Mouse (Mus musculus) embryonic facial prominence, embryonic 10.5 days (tissue): Measurements from ENCODE around the gene Xbp1. TPM values are rescaled to one million over a fixed set of nuclear protein-coding genes. Genes with fewer than 3 reads are reported as not detected.
"Not testable (repeated sequence)": the region's sequence is repeated elsewhere in the genome, so short reads cannot be mapped to it uniquely, and the experiment has no call there.

ENCODE experiments used
- DNase-seq: peaks from one replicate; pipeline ENCODE4 v3.0.0-alpha.2; 2017; ENCODE audit warnings: low spot score
- H3K27ac ChIP-seq: fragments of 300-500 bp; sonication (generic); replicated peaks from 2 replicates; pipeline ENCODE4 v1.5.1; 2016; ENCODE audit warnings: mild to moderate bottlenecking
- H3K27me3 ChIP-seq: fragments of 300-500 bp; sonication (generic); replicated peaks from 2 replicates; pipeline ENCODE4 v1.6.1; 2016; ENCODE audit warnings: low read depth, mild to moderate bottlenecking; ENCODE audit not compliant: poor library complexity, severe bottlenecking
- H3K36me3 ChIP-seq: fragments of 300-500 bp; sonication (generic); replicated peaks from 2 replicates; pipeline ENCODE4 v1.6.1; 2016; ENCODE audit warnings: mild to moderate bottlenecking, moderate library complexity
- H3K4me1 ChIP-seq: fragments of 300-500 bp; sonication (generic); 2 replicates; pipeline ENCODE4 v1.6.1; 2016
- H3K4me3 ChIP-seq: fragments of 300-500 bp; sonication (generic); 2 replicates; pipeline ENCODE4 v1.5.1; 2016; ENCODE audit warnings: mild to moderate bottlenecking, moderate library complexity
- H3K9me3 ChIP-seq: fragments of 300-500 bp; sonication (generic); 2 replicates; pipeline ENCODE4 v1.6.1; 2016; ENCODE audit warnings: mild to moderate bottlenecking
- WGBS: fragments of 180-500 bp; shearing (Covaris S2); methylation state at CpG from one replicate; pipeline ENCODE4 v1.1.7; 2016; 5-methylcytosine and 5-hydroxymethylcytosine counted together
- polyA plus RNA-seq: library from polyadenylated mRNA; unstranded; fragments of >200 nt; fragmentation: Nextera tagmentation; extraction: Ambion mirVana; gene quantifications from 2 replicates; pipeline ENCODE4 v1.2.1, GENCODE M21; 2016

Gene Xbp1
- 119 and 129 TPM in 2 replicates for polyA plus RNA-seq

DNA sequence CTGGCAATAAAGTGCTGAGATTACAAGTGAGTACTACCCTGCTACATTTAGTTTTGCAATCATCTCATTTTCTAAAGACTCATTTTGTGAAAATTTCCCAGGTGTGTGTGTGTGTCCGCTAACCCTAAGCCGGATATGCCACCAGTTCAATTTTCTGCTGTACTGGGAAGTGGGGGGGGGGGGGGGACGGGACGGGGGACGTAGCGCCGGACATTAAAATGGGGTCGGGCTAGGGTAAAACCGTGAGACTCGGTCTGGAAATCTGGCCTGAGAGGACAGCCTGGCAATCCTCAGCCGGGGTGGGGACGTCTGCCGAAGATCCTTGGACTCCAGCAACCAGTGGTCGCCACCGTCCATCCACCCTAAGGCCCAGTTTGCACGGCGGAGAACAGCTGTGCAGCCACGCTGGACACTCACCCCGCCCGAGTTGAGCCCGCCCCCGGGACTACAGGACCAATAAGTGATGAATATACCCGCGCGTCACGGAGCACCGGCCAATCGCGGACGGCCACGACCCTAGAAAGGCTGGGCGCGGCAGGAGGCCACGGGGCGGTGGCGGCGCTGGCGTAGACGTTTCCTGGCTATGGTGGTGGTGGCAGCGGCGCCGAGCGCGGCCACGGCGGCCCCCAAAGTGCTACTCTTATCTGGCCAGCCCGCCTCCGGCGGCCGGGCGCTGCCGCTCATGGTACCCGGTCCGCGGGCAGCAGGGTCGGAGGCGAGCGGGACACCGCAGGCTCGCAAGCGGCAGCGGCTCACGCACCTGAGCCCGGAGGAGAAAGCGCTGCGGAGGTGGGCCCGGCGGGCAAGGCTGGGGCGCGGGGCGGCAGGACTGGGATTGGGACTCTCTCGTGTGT lies at the start of gene Xbp1:
Xbp1 (plus strand) TSS at position 248 of the 854 bp plus-strand sequence.
- peaks cover 32% of the 10 kb centered on the region for H3K4me1 ChIP-seq
- peak; percentile 98 for DNase-seq
- under 1% methylated on average over 72 of the region's 72 CpGs for WGBS
- H3K36me3 ChIP-seq = peaks cover 35% of the 10 kb centered on the region
- no peaks in the 10 kb centered on the region for H3K27me3 ChIP-seq
- peak within 1 kb of the TSS; percentile 98 for H3K27ac ChIP-seq
- H3K9me3 ChIP-seq = no peaks in the 10 kb centered on the region
- H3K4me3 ChIP-seq = peak within 1 kb of the TSS; percentile 94

DNA sequence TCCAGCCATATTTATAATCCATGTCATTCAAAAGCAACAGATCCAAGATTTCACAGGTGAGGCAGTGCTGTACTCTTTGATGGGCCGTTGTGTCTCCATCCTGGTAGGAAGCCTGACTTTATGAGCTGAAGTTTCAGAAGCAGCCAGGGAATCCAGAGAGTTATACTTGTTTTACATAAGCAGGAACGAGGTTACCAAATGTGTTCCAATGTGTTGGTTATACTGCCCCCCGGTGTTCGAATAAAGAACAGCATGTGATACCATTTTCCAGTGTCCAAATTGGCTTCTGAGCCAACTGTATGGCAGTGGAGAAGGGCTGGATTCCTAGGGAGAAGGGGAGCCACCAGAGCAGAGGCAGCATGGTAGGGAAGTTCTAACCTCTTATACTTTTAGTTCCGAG lies 46.3 kb upstream of the Xbp1 start:
- Histone ChIP-seq H3K27ac (no peak overlapping the region), H3K9me3 (no peaks in the 10 kb centered on the region; the same call in 1 of the 2 replicates), H3K27me3 (no peaks in the 10 kb centered on the region), H3K4me1 (no peaks in the 10 kb centered on the region), H3K36me3 (no peaks in the 10 kb centered on the region), H3K4me3 (no peak overlapping the region)
- 23% methylated on average over 5 of the region's 5 CpGs for WGBS
- DNase-seq = peak; percentile 77

GRCm38 (mm10) chr11:5475556-5476118 lies 44.8 kb upstream of the Xbp1 start:
- not testable (repeated sequence) for H3K36me3 ChIP-seq, H3K9me3 ChIP-seq, H3K27ac ChIP-seq, H3K4me1 ChIP-seq, DNase-seq, H3K27me3 ChIP-seq, H3K4me3 ChIP-seq
- 89% methylated on average over 2 of the region's 2 CpGs for WGBS

DNA sequence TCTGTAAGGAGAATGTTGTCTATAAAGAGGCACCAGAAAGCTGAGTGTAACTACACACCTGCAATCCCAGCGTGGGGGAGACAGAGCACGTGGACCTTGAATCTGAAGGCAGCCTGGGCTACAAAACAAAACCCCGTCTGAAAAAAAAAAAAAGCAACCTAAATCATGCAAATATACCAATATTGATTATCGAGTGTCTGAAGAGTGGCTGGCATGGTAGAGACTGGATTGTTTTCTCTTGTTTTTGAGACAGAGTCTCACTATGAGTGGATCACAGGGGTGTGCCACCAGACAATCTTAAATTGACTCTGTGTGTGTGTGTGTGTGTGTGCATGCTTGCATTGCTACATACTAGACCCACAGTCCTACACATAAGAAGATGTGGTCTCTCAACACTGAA lies 43.7 kb upstream of the Xbp1 start:
- Histone ChIP-seq H3K4me3 (no peak overlapping the region), H3K4me1 (no peaks in the 10 kb centered on the region), H3K27ac (no peak overlapping the region), H3K9me3 (no peaks in the 10 kb centered on the region), H3K36me3 (no peaks in the 10 kb centered on the region), H3K27me3 (no peaks in the 10 kb centered on the region)
- no peak for DNase-seq
- WGBS = 88% methylated on average over 4 of the region's 4 CpGs

GRCm38 (mm10) chr11:5478193-5478592 lies 42.3 kb upstream of the Xbp1 start:
- DNase-seq = no peak
- H3K4me1 ChIP-seq = no peaks in the 10 kb centered on the region
- H3K36me3 ChIP-seq = no peaks in the 10 kb centered on the region
- no peaks in the 10 kb centered on the region for H3K9me3 ChIP-seq
- 88% methylated on average over 7 of the region's 7 CpGs for WGBS
- no peaks in the 10 kb centered on the region for H3K27me3 ChIP-seq
- no peak overlapping the region for H3K4me3 ChIP-seq
- no peak overlapping the region for H3K27ac ChIP-seq

- Histone ChIP-seq H3K4me1 (no peaks in the 10 kb centered on the region), H3K27me3 (no peaks in the 10 kb centered on the region), H3K9me3 (no peaks in the 10 kb centered on the region), H3K4me3 (no peak overlapping the region), H3K36me3 (no peaks in the 10 kb centered on the region), H3K27ac (no peak overlapping the region)
- 89% methylated on average over 3 of the region's 3 CpGs for WGBS
- no peak for DNase-seq
Measured at GRCm38 (mm10) chr11:5478831-5479230, 41.6 kb upstream of the Xbp1 start.

DNA sequence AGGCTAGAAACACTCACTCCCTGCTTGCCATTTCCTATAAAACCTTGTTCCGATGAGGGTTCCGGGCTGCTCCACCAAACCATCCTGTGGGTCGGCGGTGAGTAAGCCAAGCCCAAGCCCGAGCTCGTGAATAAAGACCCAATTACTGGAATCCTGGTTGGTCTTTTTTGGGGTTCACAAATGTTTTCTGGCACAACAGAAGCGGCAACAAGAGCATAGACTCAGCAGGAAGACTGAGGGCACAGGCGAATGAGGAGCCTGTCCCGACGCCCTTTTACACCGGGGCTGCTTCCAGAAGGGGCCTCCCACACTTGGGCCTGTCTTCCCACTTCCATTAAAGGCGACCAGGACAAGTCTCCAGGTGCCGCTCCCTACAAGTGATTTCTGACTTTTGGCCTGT lies 37.9 kb upstream of the Xbp1 start:
- no peaks in the 10 kb centered on the region for H3K36me3 ChIP-seq
- no peak overlapping the region for H3K4me3 ChIP-seq
- no peak for DNase-seq
- H3K27ac ChIP-seq = no peak overlapping the region
- 88% methylated on average over 13 of the region's 13 CpGs for WGBS
- no peaks in the 10 kb centered on the region for H3K27me3 ChIP-seq
- H3K4me1 ChIP-seq = peaks cover 5% of the 10 kb centered on the region
- H3K9me3 ChIP-seq = no peaks in the 10 kb centered on the region

- no peaks in the 10 kb centered on the region for H3K36me3 ChIP-seq
- 19% methylated on average over 15 of the region's 15 CpGs for WGBS
- peak overlapping the region; percentile 81 for H3K27ac ChIP-seq
- no peaks in the 10 kb centered on the region for H3K27me3 ChIP-seq
- peaks cover 5% of the 10 kb centered on the region for H3K4me1 ChIP-seq
- peak overlapping the region; percentile 52 for H3K4me3 ChIP-seq
- H3K9me3 ChIP-seq = no peaks in the 10 kb centered on the region
- peak; percentile 85 for DNase-seq
Measured at GRCm38 (mm10) chr11:5485193-5486011, 35.1 kb upstream of the Xbp1 start.

DNA sequence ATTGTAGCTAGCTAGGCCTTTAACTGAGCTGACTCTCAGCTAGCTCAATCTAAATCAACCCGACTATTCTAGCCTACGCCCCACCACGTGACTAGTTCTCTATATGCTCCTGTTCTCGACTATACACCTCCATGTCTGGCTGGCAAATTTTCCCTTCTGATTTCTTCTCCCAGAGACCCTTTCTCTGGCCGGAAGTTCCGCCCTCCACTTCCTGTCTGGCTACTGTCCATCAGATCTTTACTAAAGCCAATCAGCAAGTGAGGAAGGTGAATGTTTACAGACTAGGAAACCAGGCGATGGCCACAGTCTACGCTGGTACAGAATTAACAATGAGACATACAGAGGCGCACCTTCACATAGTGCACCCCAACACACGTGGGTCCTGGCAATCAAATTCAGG lies 31.0 kb upstream of the Xbp1 start:
- H3K9me3 ChIP-seq, H3K27me3 ChIP-seq, DNase-seq, H3K27ac ChIP-seq, H3K36me3 ChIP-seq, H3K4me3 ChIP-seq: not testable (repeated sequence)
- H3K4me1 ChIP-seq = peaks cover 19% of the 10 kb centered on the region
- 92% methylated on average over 10 of the region's 10 CpGs for WGBS

DNA sequence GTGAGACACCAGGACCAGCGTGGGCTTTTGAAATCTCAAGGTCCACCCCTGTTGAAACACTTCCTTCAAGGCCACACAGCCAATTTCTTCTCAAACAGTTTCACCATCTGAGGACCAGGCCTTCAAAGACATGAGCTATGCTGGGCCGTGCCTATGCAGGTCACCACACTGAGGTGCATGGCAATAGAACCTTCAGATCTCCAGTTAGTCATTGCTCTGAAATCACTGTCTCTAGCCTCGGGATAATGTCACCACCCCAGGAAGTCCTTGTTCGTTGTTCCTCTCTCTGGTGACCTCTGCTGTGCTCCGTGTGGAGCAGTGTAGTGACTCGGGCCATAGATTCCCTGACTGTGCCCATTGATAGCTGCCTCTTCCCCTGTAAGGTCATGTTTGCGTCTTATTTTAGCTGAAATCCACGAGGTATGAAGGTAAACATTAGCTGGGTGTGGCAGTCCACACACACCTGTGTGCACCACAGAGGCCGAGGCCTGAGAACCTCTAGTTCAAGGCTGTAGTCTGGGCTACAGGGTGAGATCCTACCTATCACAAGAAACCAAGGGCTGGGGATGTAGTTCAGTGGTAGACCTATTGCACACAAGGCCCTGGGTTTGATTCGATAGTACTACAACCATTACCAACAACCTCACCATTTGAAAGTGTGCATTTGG lies 29.3 kb upstream of the Xbp1 start:
- no peak overlapping the region for H3K27ac ChIP-seq
- no peaks in the 10 kb centered on the region for H3K9me3 ChIP-seq
- H3K36me3 ChIP-seq = no peaks in the 10 kb centered on the region
- H3K4me1 ChIP-seq = peaks cover 14% of the 10 kb centered on the region
- 82% methylated on average over 10 of the region's 10 CpGs for WGBS
- H3K4me3 ChIP-seq = no peak overlapping the region
- DNase-seq = no peak
- H3K27me3 ChIP-seq = no peaks in the 10 kb centered on the region

DNA sequence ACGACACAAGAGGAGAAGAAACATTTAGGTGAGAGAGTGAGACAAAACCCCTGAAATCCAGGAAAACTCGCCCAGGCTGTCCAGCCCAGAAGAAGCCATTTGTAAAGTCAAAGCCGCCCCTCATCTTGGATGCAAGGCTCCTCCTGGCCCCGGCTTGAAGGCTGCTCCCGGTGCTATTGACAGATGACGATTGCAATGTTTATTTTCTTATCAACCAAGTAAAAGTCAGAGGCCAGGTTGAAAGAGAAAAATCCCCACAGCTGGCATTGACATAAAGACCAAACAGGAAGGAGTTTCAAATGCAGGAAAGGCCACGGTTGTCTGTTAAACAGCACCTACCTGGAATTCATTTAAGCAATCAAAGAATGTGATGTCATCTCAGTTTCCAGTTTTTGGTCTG lies 28.5 kb upstream of the Xbp1 start:
- Histone ChIP-seq H3K4me1 (peaks cover 14% of the 10 kb centered on the region), H3K27ac (no peak overlapping the region), H3K36me3 (no peaks in the 10 kb centered on the region), H3K27me3 (no peaks in the 10 kb centered on the region), H3K4me3 (no peak overlapping the region), H3K9me3 (no peaks in the 10 kb centered on the region)
- WGBS = 58% methylated on average over 7 of the region's 7 CpGs
- DNase-seq = no peak

DNA sequence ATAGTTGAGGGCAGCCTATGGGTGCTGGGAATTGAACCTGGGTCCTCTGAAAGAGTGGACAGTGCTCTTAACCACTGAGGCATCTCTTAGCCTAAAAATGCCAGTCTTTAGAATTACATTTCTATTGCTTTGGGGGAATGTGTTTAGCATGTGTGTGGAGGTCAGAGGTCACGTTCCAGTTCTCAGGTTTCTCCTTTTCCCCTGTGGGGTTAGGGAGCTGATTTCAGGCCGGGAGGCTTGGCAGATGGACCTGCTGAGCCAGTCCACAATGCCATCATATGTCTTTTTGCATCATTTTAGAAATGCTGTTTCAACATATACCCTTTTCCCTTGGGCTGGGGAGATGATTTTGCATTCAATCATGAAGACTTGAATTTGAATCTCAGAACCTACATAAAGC lies 26.6 kb upstream of the Xbp1 start:
- Histone ChIP-seq H3K9me3 (no peaks in the 10 kb centered on the region), H3K36me3 (no peaks in the 10 kb centered on the region), H3K27ac (no peak overlapping the region), H3K4me1 (peaks cover 14% of the 10 kb centered on the region), H3K4me3 (no peak overlapping the region), H3K27me3 (no peaks in the 10 kb centered on the region)
- WGBS = 30% methylated on average over 2 of the region's 2 CpGs
- peak; percentile 62 for DNase-seq
